Mouse (Mus musculus): Measurements from ENCODE around the gene Acox1. TPM values are rescaled to one million over a fixed set of nuclear protein-coding genes. Genes with fewer than 3 reads are reported as not detected.
A peak's percentile ranks its signal among the peaks of the same experiment; 100 is the strongest.

Acox1 gene
- polyA plus RNA-seq, 1 experiment from 2014 or later, result 22.4 TPM

DNA sequence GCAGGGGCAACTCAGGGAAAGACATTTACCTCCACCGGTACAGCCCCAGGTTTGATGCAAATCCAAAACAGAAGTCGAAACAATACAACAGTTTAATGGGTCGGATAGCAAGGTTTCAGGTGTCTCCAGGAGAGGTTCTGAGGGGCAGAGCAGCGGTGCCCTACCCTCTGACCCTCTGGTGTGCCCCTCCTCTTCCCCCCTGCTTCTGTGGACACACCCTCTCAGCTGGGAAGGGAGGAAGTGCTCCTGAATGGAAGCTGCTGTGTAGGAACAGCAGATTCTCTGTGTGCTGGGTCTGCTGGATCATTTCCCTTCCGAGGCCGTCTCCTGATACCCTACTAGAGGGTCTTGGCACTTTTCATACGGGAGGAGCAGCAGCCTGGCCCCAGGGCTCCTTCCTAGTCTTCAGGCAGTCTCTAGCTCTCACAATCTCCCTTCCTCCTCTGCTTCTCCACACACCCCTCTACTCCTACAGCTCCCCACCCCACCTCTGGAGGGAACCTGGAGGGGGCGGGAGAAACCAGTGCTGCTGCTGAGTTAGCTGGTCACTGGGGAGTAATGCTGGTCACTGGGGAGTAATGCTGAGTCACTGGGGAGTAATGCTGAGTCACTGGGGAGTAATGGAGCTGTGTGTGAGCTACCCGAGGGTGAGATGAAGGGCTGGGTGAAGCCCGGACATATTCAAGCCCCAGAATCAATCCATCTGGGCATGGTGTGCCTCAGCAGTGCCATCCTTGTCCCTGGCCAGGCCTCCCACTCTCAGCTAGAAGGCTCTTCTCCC lies 56.4 kb downstream of the Acox1 start:
- Histone ChIP-seq H3K4me1 (ENCODE audit: control insufficient read depth, insufficient read depth, low read length) (no peaks in the 10 kb centered on the region), H3K9ac (replicated peaks; ENCODE audit: low read length) (no peak overlapping the region), H3K36me3 (replicated peaks; ENCODE audit: control insufficient read depth, insufficient read depth, low read depth, low read length) (peaks cover 15% of the 10 kb centered on the region), H3K27me3 (ENCODE audit: control insufficient read depth, insufficient read depth, low read length) (no peaks in the 10 kb centered on the region), H3K4me2 (ENCODE audit: low read depth, low read length) (no peak overlapping the region), H3K4me3 (ENCODE audit: low read depth, low read length) (no peak overlapping the region), H3K9me3 (replicated peaks; ENCODE audit: control insufficient read depth, low read length) (no peaks in the 10 kb centered on the region), H3K27ac (replicated peaks; ENCODE audit: low read depth, low read length) (no peak overlapping the region)
- DNase-seq (ENCODE audit: low spot score) (no peak), ATAC-seq (replicated peaks; ENCODE audit: insufficient number of reproducible peaks, low FRiP score, low TSS enrichment, low read depth) (no peak)
- WGBS, result 52% methylated on average over 10 of the region's 10 CpGs

DNA sequence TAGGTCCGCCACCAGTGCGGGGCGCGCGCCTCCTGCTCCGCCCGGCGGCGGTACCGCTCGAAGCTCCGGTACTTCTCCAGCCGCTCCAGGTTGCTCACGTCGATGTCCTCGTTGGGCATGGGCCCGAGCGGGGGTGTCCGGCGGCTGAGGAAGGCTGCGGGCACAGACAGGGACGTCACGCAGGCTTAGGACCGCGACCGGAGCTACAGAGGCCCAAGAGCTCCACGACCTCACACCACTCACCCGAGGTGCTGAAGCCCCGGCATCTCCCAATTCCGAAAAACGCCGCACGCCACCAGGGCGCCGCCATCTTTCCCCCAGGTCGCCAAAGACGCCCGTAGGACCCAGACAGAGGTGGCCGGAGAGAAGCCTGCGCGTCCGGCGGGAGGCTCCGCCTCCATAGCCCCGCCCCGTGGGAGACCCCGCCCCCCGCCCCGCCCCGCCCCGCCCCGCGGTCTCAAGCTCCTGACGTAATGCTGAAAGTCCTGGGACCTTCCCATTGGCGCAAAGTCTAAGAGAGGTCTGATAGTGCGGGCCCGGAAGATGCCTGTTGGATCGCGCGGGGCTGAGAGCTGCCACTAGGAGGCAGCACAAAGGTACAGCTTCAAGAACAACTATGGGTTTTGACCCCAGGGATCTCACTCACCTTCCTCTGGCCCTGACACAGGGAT lies 60.2 kb downstream of the Acox1 start, which contains the start of gene Mrpl38:
Gene Mrpl38 (minus strand): TSS at position 401 of the 671 bp plus-strand sequence.
- peak within 1 kb of the TSS; percentile 70 for H3K4me3 ChIP-seq (ENCODE audit: low read depth, low read length)
- no peaks in the 10 kb centered on the region for H3K9me3 ChIP-seq (replicated peaks; ENCODE audit: control insufficient read depth, low read length)
- H3K4me1 ChIP-seq (ENCODE audit: control insufficient read depth, insufficient read depth, low read length), result no peaks in the 10 kb centered on the region
- peak within 1 kb of the TSS; percentile 67 for H3K9ac ChIP-seq (replicated peaks; ENCODE audit: low read length)
- peaks cover 5% of the 10 kb centered on the region for H3K36me3 ChIP-seq (replicated peaks; ENCODE audit: control insufficient read depth, insufficient read depth, low read depth, low read length)
- peak within 1 kb of the TSS; percentile 61 for H3K4me2 ChIP-seq (ENCODE audit: low read depth, low read length)
- H3K27ac ChIP-seq (replicated peaks; ENCODE audit: low read depth, low read length), result 0 out of 2 replicates have a peak within 1 kb of the TSS, but pooled peaks have one; percentile 7
- peak; percentile 96 for DNase-seq (ENCODE audit: low spot score)
- under 1% methylated on average over 60 of the region's 60 CpGs for WGBS
- no peaks in the 10 kb centered on the region for H3K27me3 ChIP-seq (ENCODE audit: control insufficient read depth, insufficient read depth, low read length)
- ATAC-seq (replicated peaks; ENCODE audit: insufficient number of reproducible peaks, low FRiP score, low TSS enrichment, low read depth), result peak; percentile 93

DNA sequence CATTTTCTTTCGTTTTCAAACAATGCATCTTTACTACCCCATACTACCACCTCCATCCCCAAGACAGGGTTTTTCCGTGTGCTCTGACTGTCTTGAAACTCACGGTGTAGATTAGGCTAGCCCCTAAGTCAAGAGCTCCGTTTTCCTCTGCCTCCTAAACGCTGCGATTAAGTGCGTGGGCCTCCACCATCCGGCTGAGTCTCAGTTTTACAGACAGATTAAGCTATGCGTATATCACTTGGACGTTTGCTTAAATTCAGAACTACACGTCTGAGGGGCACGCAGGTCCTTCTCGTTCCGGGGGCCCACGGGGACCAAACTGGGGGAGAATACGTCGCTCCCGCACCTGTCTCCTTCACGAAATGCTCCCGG lies 60.8 kb downstream of the Acox1 start:
- H3K9me3 ChIP-seq (replicated peaks; ENCODE audit: control insufficient read depth, low read length), result no peaks in the 10 kb centered on the region
- no peak for DNase-seq (ENCODE audit: low spot score)
- WGBS, result under 1% methylated on average over 20 of the region's 20 CpGs
- no peaks in the 10 kb centered on the region for H3K27me3 ChIP-seq (ENCODE audit: control insufficient read depth, insufficient read depth, low read length)
- 0 out of 2 replicates have a peak overlapping the region, but pooled peaks have one; percentile 7 for H3K27ac ChIP-seq (replicated peaks; ENCODE audit: low read depth, low read length)
- peak overlapping the region; percentile 70 for H3K4me3 ChIP-seq (ENCODE audit: low read depth, low read length)
- ATAC-seq (replicated peaks; ENCODE audit: insufficient number of reproducible peaks, low FRiP score, low TSS enrichment, low read depth), result no peak
- peak overlapping the region; percentile 67 for H3K9ac ChIP-seq (replicated peaks; ENCODE audit: low read length)
- H3K4me2 ChIP-seq (ENCODE audit: low read depth, low read length), result peak overlapping the region; percentile 61
- H3K36me3 ChIP-seq (replicated peaks; ENCODE audit: control insufficient read depth, insufficient read depth, low read depth, low read length), result peaks cover 2% of the 10 kb centered on the region
- no peaks in the 10 kb centered on the region for H3K4me1 ChIP-seq (ENCODE audit: control insufficient read depth, insufficient read depth, low read length)

DNA sequence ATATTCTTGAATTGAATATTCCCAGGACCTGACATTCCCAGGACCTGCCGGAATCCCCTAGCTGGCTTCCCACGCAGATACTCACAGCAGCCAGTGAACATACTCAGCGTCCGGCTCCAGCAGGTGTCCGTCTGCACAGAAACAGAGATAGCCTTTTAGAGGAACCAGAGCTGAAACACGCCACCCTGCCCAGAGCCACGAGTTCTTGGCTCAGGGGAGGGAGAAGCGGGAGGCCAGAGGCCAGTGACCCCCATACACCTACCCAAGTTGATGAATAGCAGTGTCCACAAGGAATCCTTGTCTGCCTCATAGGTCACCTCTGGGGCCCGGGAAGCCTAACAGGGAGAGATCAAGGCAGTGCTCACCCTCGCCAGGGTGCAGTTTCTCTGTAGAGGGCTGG lies 64.7 kb downstream of the Acox1 start:
- no peak for DNase-seq (ENCODE audit: low spot score)
- Histone ChIP-seq H3K9me3 (replicated peaks; ENCODE audit: control insufficient read depth, low read length) (no peaks in the 10 kb centered on the region), H3K27me3 (ENCODE audit: control insufficient read depth, insufficient read depth, low read length) (no peaks in the 10 kb centered on the region), H3K4me3 (ENCODE audit: low read depth, low read length) (no peak overlapping the region), H3K27ac (replicated peaks; ENCODE audit: low read depth, low read length) (no peak overlapping the region), H3K36me3 (replicated peaks; ENCODE audit: control insufficient read depth, insufficient read depth, low read depth, low read length) (peaks cover 3% of the 10 kb centered on the region; the same call in 1 of the 2 replicates), H3K9ac (replicated peaks; ENCODE audit: low read length) (no peak overlapping the region), H3K4me1 (ENCODE audit: control insufficient read depth, insufficient read depth, low read length) (0 out of 2 replicates have a peak, but pooled peaks cover 2% of the 10 kb centered on the region), H3K4me2 (ENCODE audit: low read depth, low read length) (no peak overlapping the region)
- WGBS, result 87% methylated on average over 10 of the region's 10 CpGs
- no peak for ATAC-seq (replicated peaks; ENCODE audit: insufficient number of reproducible peaks, low FRiP score, low TSS enrichment, low read depth)

DNA sequence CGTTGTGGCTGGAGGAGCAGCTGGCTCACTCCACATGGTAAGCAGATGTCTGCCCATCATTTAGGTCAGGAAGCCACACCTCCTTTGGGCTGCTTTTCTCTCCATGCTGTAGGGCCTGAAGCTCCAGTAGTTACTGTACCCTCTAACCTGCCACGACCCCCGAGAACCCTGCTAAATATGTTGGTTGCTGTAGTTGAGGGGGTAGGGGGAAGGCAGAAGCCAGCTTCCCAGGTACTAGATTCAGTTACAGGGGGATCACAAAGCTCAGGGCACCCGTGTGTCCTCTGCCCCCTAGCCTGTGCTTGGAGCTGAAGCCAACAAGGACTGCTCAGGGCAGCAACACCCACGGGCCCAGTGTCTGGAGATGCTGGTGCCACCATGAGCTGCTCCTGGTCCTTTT lies 65.3 kb downstream of the Acox1 start:
- Histone ChIP-seq H3K27ac (replicated peaks; ENCODE audit: low read depth, low read length) (no peak overlapping the region), H3K9ac (replicated peaks; ENCODE audit: low read length) (no peak overlapping the region), H3K9me3 (replicated peaks; ENCODE audit: control insufficient read depth, low read length) (no peaks in the 10 kb centered on the region), H3K4me2 (ENCODE audit: low read depth, low read length) (no peak overlapping the region), H3K4me1 (ENCODE audit: control insufficient read depth, insufficient read depth, low read length) (0 out of 2 replicates have a peak, but pooled peaks cover 2% of the 10 kb centered on the region), H3K4me3 (ENCODE audit: low read depth, low read length) (no peak overlapping the region), H3K36me3 (replicated peaks; ENCODE audit: control insufficient read depth, insufficient read depth, low read depth, low read length) (peaks cover 3% of the 10 kb centered on the region; the same call in 1 of the 2 replicates), H3K27me3 (ENCODE audit: control insufficient read depth, insufficient read depth, low read length) (no peaks in the 10 kb centered on the region)
- WGBS, result 55% methylated on average over 5 of the region's 5 CpGs
- no peak for DNase-seq (ENCODE audit: low spot score)
- ATAC-seq (replicated peaks; ENCODE audit: insufficient number of reproducible peaks, low FRiP score, low TSS enrichment, low read depth), result no peak

DNA sequence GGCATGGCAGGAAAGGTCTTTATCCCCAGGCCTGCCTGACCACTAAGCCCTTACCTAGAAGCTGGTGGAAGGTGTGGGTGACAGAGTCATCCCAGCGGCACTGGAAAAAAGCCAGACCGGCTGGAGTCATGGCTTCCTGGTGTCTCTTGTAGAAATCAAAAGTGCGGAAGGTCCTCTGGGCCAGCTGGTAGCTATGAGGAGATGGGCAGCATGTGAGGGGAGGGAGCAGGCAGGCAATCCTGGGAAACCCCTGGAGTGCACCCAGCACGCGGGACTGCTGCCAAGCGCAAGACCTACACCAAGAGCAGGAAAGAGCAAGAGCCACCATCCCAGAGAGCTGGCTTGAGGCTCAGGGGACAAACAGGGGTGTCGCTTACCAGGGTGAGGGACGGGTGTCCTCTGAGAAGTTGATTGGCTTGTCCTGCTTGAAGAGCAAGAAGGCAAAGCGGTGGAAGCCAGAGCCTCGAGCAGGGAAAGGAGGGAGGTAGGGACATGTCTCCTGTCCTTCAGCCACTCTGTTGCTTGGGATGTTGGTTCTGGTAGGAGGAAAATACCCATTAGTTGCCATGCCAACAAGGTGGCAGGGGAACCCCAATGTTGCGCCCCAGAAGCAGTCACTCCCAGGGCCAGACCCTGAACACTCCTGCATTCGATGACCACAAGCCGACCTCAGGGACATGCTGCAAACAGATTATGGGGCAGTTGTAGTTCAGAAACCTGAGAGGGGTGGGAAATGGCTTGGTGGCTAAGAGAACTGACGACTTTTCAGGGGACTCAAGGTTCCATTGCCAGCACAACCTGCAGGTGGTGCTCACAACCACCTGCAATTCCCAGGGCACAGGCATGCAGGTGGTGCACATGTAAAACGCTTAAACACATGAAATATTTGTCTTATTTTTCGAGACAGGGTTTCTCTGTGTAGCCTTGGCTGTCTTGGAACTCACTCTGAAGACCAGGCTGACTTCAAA lies 66.2 kb downstream of the Acox1 start:
- no peak overlapping the region for H3K4me3 ChIP-seq (ENCODE audit: low read depth, low read length)
- no peak overlapping the region for H3K9ac ChIP-seq (replicated peaks; ENCODE audit: low read length)

DNA sequence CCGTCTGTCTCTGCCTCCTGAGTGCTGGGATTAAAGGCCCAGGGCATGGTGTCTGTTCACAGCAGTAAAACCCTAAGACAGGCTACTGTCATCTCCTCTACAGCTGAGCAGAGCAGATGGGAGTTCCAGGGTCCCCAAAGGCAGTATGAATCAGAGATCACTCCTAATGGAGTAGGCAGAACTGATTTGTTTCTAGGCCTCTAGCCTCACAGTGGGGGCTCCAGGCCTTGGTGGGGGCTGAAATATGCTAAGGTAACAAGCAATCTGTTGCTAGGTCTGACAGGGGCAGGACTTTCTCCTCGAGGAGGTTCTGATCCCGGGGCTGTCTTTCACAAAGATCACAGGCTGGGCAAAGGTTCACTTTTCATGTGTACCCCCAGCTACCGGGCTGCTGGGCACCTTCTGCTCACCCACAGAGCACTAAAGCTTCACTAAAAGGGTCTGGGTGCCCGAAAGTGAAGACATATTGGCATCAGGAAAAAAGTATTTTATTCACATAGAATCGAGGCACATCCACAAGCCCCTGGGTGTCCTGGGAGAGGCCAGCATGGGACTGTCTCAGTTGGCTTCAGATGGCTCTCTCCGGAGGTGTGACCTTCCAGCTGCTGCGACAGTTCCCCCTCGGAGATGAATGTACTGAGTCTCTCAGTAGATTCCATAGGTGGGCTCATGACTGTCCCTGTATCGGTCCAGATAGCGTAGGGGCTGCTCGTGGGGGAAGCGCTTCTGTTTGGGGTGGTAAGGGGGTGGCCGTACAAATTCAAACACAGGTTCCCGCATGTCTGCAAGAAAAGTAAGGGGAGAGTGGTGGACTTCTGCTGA lies 67.3 kb downstream of the Acox1 start:
- DNase-seq (ENCODE audit: low spot score), result no peak
- Histone ChIP-seq H3K4me2 (ENCODE audit: low read depth, low read length) (peak overlapping the region; percentile 19; the same call in 1 of the 2 replicates), H3K36me3 (replicated peaks; ENCODE audit: control insufficient read depth, insufficient read depth, low read depth, low read length) (peaks cover 3% of the 10 kb centered on the region; the same call in 1 of the 2 replicates), H3K9me3 (replicated peaks; ENCODE audit: control insufficient read depth, low read length) (no peaks in the 10 kb centered on the region), H3K27ac (replicated peaks; ENCODE audit: low read depth, low read length) (no peak overlapping the region), H3K9ac (replicated peaks; ENCODE audit: low read length) (peak overlapping the region; percentile 64; the same call in 1 of the 2 replicates), H3K4me3 (ENCODE audit: low read depth, low read length) (peak overlapping the region; percentile 43; the same call in 1 of the 2 replicates), H3K4me1 (ENCODE audit: control insufficient read depth, insufficient read depth, low read length) (peaks cover 7% of the 10 kb centered on the region; the same call in 1 of the 2 replicates), H3K27me3 (ENCODE audit: control insufficient read depth, insufficient read depth, low read length) (no peaks in the 10 kb centered on the region)
- no peak for ATAC-seq (replicated peaks; ENCODE audit: insufficient number of reproducible peaks, low FRiP score, low TSS enrichment, low read depth)
- WGBS, result 86% methylated on average over 15 of the region's 15 CpGs

More for the DNA sequence above, 66.2 kb downstream of the Acox1 start:
- whole genome bisulfite sequencing, result 83% methylated on average over 16 of the region's 16 CpGs
- Histone ChIP-seq H3K36me3 (replicated peaks; ENCODE audit: control insufficient read depth, insufficient read depth, low read depth, low read length) (peaks cover 3% of the 10 kb centered on the region; the same call in 1 of the 2 replicates), H3K4me2 (ENCODE audit: low read depth, low read length) (no peak overlapping the region), H3K9me3 (replicated peaks; ENCODE audit: control insufficient read depth, low read length) (no peaks in the 10 kb centered on the region), H3K27me3 (ENCODE audit: control insufficient read depth, insufficient read depth, low read length) (no peaks in the 10 kb centered on the region), H3K4me1 (ENCODE audit: control insufficient read depth, insufficient read depth, low read length) (peaks cover 2% of the 10 kb centered on the region; the same call in 1 of the 2 replicates), H3K27ac (replicated peaks; ENCODE audit: low read depth, low read length) (no peak overlapping the region)
- no peak for ATAC-seq (replicated peaks; ENCODE audit: insufficient number of reproducible peaks, low FRiP score, low TSS enrichment, low read depth)
- no peak for DNase-seq (ENCODE audit: low spot score)

Measured in embryonic facial prominence, embryonic 11.5 days (tissue).